Comparison of ENCODE assay signal across 7 mouse cellular contexts in the genomic region with DNA sequence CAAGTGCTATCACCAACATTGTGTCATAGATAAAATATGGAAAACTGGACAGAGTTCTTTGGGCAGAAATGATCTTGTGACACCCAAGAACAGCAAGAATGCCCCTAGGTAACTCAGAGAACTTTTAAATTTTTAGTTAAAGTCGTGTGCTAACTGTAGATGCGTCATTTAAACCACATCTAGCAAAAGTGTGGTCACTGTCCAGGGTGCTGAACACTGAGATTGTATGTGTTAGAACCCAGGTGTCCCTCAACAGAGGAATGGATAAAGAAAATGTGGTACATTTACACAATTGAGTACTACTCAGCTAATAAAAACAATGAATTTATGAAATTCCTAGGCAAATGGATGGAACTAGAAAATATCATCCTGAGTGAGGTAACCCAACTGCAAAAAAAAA. TPM values are rescaled to one million over a fixed set of nuclear protein-coding genes. Genes with fewer than 3 reads are reported as not detected.
DNase-seq lines count a peak whose midpoint lies in the region; ATAC-seq and TF ChIP-seq lines count a peak whose summit lies in the region.
"Not testable (repeated sequence)": the region's sequence is repeated elsewhere in the genome, so short reads cannot be mapped to it uniquely, and the experiment has no call there.

No protein-coding gene starts in this region.

- not testable (repeated sequence) for TF ChIP-seq CTCF in CH12.LX (conservative IDR thresholded peaks at IDR 0.05 in 1 of 2, IDR thresholded peaks at IDR 0.05 in 1 of 2; ENCODE audit: low read depth in 2 of 2, low read length in 2 of 2); lung, embryonic 14.5 days (IDR thresholded peaks at IDR 0.05; ENCODE audit: low read depth)

- ATAC-seq in lung, embryonic 14.5 days (ENCODE audit: insufficient read depth): not testable (repeated sequence)

- H3K27me3 ChIP-seq in CH12.LX (replicated peaks); lung, embryonic 14.5 days (ENCODE audit: insufficient read depth, low read length): not testable (repeated sequence)

- dilution Hi-C loops in CH12.LX (cut with MboI; ENCODE audit: extremely low pct_ligation_motif_present, extremely low pct_unique_long_range_greater_than_20kb, low sequenced_read_pairs): not testable (repeated sequence)

- intact Hi-C loops in heart, postnatal 10 days (cut with DNase I): not testable (repeated sequence)

- TF ChIP-seq RAD21 in CH12.LX (IDR thresholded peaks at IDR 0.05; ENCODE audit: low read depth, low read length): not testable (repeated sequence)

- not testable (repeated sequence) for H3K9ac ChIP-seq in CH12.LX (ENCODE audit: insufficient read depth, low read depth); lung, embryonic 14.5 days

- H3K36me3 ChIP-seq in CH12.LX (replicated peaks in 1 of 2; ENCODE audit: control insufficient read depth in 1 of 2, insufficient read depth in 1 of 2, low read length in 1 of 2); lung, embryonic 14.5 days (ENCODE audit: insufficient read depth): not testable (repeated sequence)

- peak; percentile 6 for DNase-seq in CH12.LX (ENCODE audit: extremely low read depth)
- peak; percentile 57 for DNase-seq in adrenal gland, postnatal 10 days
- peak; percentile 69 for DNase-seq in embryo, embryonic 11 days
- DNase-seq in heart, postnatal 10 days: peak; percentile 5 to 18
- DNase-seq in kidney, postnatal 10 days: peak; percentile 61
- peak; percentile 85 for DNase-seq in lung, embryonic 14.5 days
- DNase-seq in retina, embryonic 14.5 days (ENCODE audit: low spot score): peak; percentile 36

- not testable (repeated sequence) for H3K4me1 ChIP-seq in CH12.LX (ENCODE audit: control insufficient read depth in 1 of 2, insufficient read depth in 2 of 2); lung, embryonic 14.5 days (ENCODE audit: insufficient read depth)

- peaks cover 27% of the 10 kb centered on the region for H3K9me3 ChIP-seq in CH12.LX (replicated peaks; ENCODE audit: low read length)
- H3K9me3 ChIP-seq in lung, embryonic 14.5 days (ENCODE audit: low read depth, low read length): not testable (repeated sequence)

- H3K4me2 ChIP-seq in CH12.LX (ENCODE audit: insufficient read depth, low read depth, poor library complexity, severe bottlenecking); lung, embryonic 14.5 days: not testable (repeated sequence)

- H3K79me2 ChIP-seq in CH12.LX (replicated peaks; ENCODE audit: control insufficient read depth, extremely low read depth, insufficient read depth, poor library complexity, severe bottlenecking): not testable (repeated sequence)

- not testable (repeated sequence) for H3K27ac ChIP-seq in CH12.LX (ENCODE audit: insufficient read depth, low read depth); lung, embryonic 14.5 days (ENCODE audit: low read depth)

- 31% methylated on average over 2 of the region's 2 CpGs for WGBS in lung, embryonic 14.5 days

- not testable (repeated sequence) for TF ChIP-seq POLR2A in CH12.LX (IDR thresholded peaks at IDR 0.05; ENCODE audit: low read depth, low read length)

- TF ChIP-seq EP300 in CH12.LX (IDR thresholded peaks at IDR 0.05; ENCODE audit: low read length): not testable (repeated sequence)

- in situ Hi-C loops in CH12.LX (cut with MboI; ENCODE audit: low pct_ligation_motif_present, low pct_unique_long_range_greater_than_20kb, low sequenced_read_pairs): not testable (repeated sequence)

- not testable (repeated sequence) for H3K4me3 ChIP-seq in CH12.LX (replicated peaks in 1 of 3; ENCODE audit: low read depth in 2 of 3, low read length in 2 of 3, poor library complexity in 1 of 3); lung, embryonic 14.5 days (ENCODE audit: low read depth, low read length)

RNA-seq across cellular contexts. Expression of gene Nmnat3, which starts 52.5 kb away (rescaled TPM):
- total RNA-seq in CH12.LX (2012; rRNA removed): 7.4 and 8.1 TPM in 2 replicates
- 9.1 and 9.2 TPM in 2 replicates for total RNA-seq in CH12.LX (2014; rRNA removed)
- polyA plus RNA-seq in CH12.LX (2012; ENCODE audit: insufficient read length, low read depth): 9.3 and 10.8 TPM in 2 replicates
- 10 to 100 TPM; 12.5 to 14.5 TPM for total RNA-seq in adrenal gland, postnatal 10 days (2021)
- 10 to 100 TPM; 11.2 to 12.8 TPM for total RNA-seq in heart, postnatal 10 days (2021)
- 5.2 and 5.3 TPM in 2 replicates for polyA plus RNA-seq in lung, embryonic 14.5 days (2014; fragmentation: Nextera tagmentation; extraction: Ambion mirVana)

Comparison
In these comparisons a context has a peak if more than half of its experiments do, and no peak if none do; other contexts are left out.
1. DNase-seq: peak in every context shown above with its lines; median percentile 85 in lung, embryonic 14.5 days; 69 in embryo, embryonic 11 days; 61 in kidney, postnatal 10 days; 57 in adrenal gland, postnatal 10 days; 36 in retina, embryonic 14.5 days; 12 in heart, postnatal 10 days; 6 in CH12.LX.